Mouse (Mus musculus): ENCODE measurements at regions not wholly inside any gene's neighbourhood (a gene's known extent, or its start where the extent isn't known, plus 50 kb on each side); places are given as distances from the start of the nearest gene placed in this dataset.
A peak's percentile ranks its signal among the peaks of the same experiment; 100 is the strongest.
"Not testable (repeated sequence)": the region's sequence is repeated elsewhere in the genome, so short reads cannot be mapped to it uniquely, and the experiment has no call there.

GRCm38 (mm10) chr19:3158149-3158548, 124.6 kb upstream of the Mrpl21 start:
- DNase-seq (ENCODE audit: low spot score in 2 of 2) = not testable (repeated sequence)

GRCm38 (mm10) chr19:3159346-3159745, 123.4 kb upstream of the Mrpl21 start:
- DNase-seq (ENCODE audit: low spot score in 2 of 2) = no peak

- DNase-seq (ENCODE audit: low spot score in 2 of 2) = no peak
These were observed 115.0 kb upstream of the Mrpl21 start for GRCm38 (mm10) chr19:3167683-3168082.

- no peak for DNase-seq (ENCODE audit: low spot score in 2 of 2)
These were observed 100.1 kb upstream of the Mrpl21 start for GRCm38 (mm10) chr19:3182625-3183024.

GRCm38 (mm10) chr19:3192644-3193043, 90.1 kb upstream of the Mrpl21 start:
- DNase-seq (ENCODE audit: low spot score in 2 of 2) = no peak

- not testable (repeated sequence) for DNase-seq (ENCODE audit: low spot score in 2 of 2)
These were observed 78.2 kb upstream of the Mrpl21 start for GRCm38 (mm10) chr19:3204504-3204903.

- not testable (repeated sequence) for DNase-seq (ENCODE audit: low spot score in 2 of 2)
These were observed 77.3 kb upstream of the Mrpl21 start for GRCm38 (mm10) chr19:3205406-3205805.

GRCm38 (mm10) chr19:3208283-3208682, 74.4 kb upstream of the Mrpl21 start:
- DNase-seq (ENCODE audit: low spot score in 2 of 2) = peak; percentile 7 to 29
